Mouse (Mus musculus) CH12.LX (cell line): ENCODE data around the gene Hoxc10.

ENCODE experiments used
- CTCF ChIP-seq, 2 experiments: IDR thresholded peaks in 1 of 2; conservative IDR thresholded peaks in 1 of 2; 2 replicates each; pipeline ENCODE4 v1.5.1; 2011 to 2012; ENCODE audit warnings: low read depth in 2 of 2, low read length in 2 of 2, improper control_type of control experiment in 1 of 2, inconsistent platforms in 1 of 2, mild to moderate bottlenecking in 1 of 2, moderate library complexity in 1 of 2
- ELF1 ChIP-seq: IDR thresholded peaks from 2 replicates; pipeline ENCODE4 v1.6.1; 2014; ENCODE audit warnings: low read depth, mild to moderate bottlenecking, inconsistent platforms, low read length, improper control_type of control experiment
- MAZ ChIP-seq: IDR thresholded peaks from 2 replicates; pipeline ENCODE4 v1.6.1; 2012; ENCODE audit warnings: low read depth, mild to moderate bottlenecking, inconsistent platforms, low read length, improper control_type of control experiment, moderate library complexity
- NRF1 ChIP-seq: IDR thresholded peaks from 2 replicates; pipeline ENCODE4 v1.6.1; 2014; ENCODE audit warnings: low read depth, mild to moderate bottlenecking, inconsistent platforms, low read length, improper control_type of control experiment, moderate library complexity
- SIN3A ChIP-seq: IDR thresholded peaks from 2 replicates; pipeline ENCODE4 v1.6.1; 2012; ENCODE audit warnings: low read length, improper control_type of control experiment, inconsistent platforms
- TCF12 ChIP-seq: IDR thresholded peaks from 2 replicates; pipeline ENCODE4 v1.6.1; 2014; ENCODE audit warnings: low read depth, mild to moderate bottlenecking, inconsistent platforms, low read length, improper control_type of control experiment
- USF1 ChIP-seq: IDR thresholded peaks from 2 replicates; pipeline ENCODE4 v1.6.1; 2014; ENCODE audit warnings: low read depth, mild to moderate bottlenecking, inconsistent platforms, low read length, improper control_type of control experiment
- ZMIZ1 ChIP-seq: IDR thresholded peaks from 2 replicates; pipeline ENCODE4 v1.6.1; 2012; ENCODE audit warnings: low read depth, mild to moderate bottlenecking, inconsistent platforms, low read length, improper control_type of control experiment

- TF ChIP-seq USF1 (no peak), CTCF (conservative IDR thresholded peaks at IDR 0.05 in 1 of 2, IDR thresholded peaks at IDR 0.05 in 1 of 2; ENCODE audit: low read depth in 2 of 2, low read length in 2 of 2) (no peak), NRF1 (no peak), ELF1 (no peak), SIN3A (no peak), TCF12 (no peak), ZMIZ1 (no peak), MAZ (no peak)
Measured at GRCm38 (mm10) chr15:102920619-102921018, 46.0 kb upstream of the Hoxc10 start.
